Mouse (Mus musculus): ENCODE data around the gene Nr1h3.
"Not testable (repeated sequence)": the region's sequence is repeated elsewhere in the genome, so short reads cannot be mapped to it uniquely, and the experiment has no call there.

Nr1h3 gene

GRCm38 (mm10) chr2:91202222-91202971 lies at the start of gene Nr1h3, which contains the start of gene Acp2:
Gene Nr1h3, minus strand, starts transcription at chr2:91202834.
Gene Acp2, plus strand, starts transcription at chr2:91202885.
- DNase-seq (ENCODE audit: extremely low read depth, low read depth, low spot score), result peak; percentile 59

- DNase-seq (ENCODE audit: extremely low read depth, low read depth, low spot score), result no peak
Observed at GRCm38 (mm10) chr2:91252001-91252400, 49.4 kb upstream of the Nr1h3 start.

GRCm38 (mm10) chr2:91248366-91248765 lies 45.7 kb upstream of the Nr1h3 start:
- no peak for DNase-seq (ENCODE audit: extremely low read depth, low read depth, low spot score)

- DNase-seq (ENCODE audit: extremely low read depth, low read depth, low spot score), result no peak
Observed at GRCm38 (mm10) chr2:91244557-91245228, 42.1 kb upstream of the Nr1h3 start.

- no peak for DNase-seq (ENCODE audit: extremely low read depth, low read depth, low spot score)
Observed at GRCm38 (mm10) chr2:91243416-91243815, 40.8 kb upstream of the Nr1h3 start.

- no peak for DNase-seq (ENCODE audit: extremely low read depth, low read depth, low spot score)
Observed at GRCm38 (mm10) chr2:91242547-91242946, 39.9 kb upstream of the Nr1h3 start.

GRCm38 (mm10) chr2:91237511-91238080 lies 35.0 kb upstream of the Nr1h3 start:
- DNase-seq (ENCODE audit: extremely low read depth, low read depth, low spot score), result not testable (repeated sequence)

GRCm38 (mm10) chr2:91236601-91237510 lies 34.2 kb upstream of the Nr1h3 start, which contains the start of gene Ddb2:
Gene Ddb2, minus strand, starts transcription at chr2:91236982.
- peak; percentile 68 for DNase-seq (ENCODE audit: extremely low read depth, low read depth, low spot score)

GRCm38 (mm10) chr2:91229735-91230134 lies 27.1 kb upstream of the Nr1h3 start:
- DNase-seq (ENCODE audit: extremely low read depth, low read depth, low spot score), result no peak

- no peak for DNase-seq (ENCODE audit: extremely low read depth, low read depth, low spot score)
Observed at GRCm38 (mm10) chr2:91223614-91224013, 21.0 kb upstream of the Nr1h3 start.

- no peak for DNase-seq (ENCODE audit: extremely low read depth, low read depth, low spot score)
Observed at GRCm38 (mm10) chr2:91220501-91220900, 17.9 kb upstream of the Nr1h3 start.

GRCm38 (mm10) chr2:91217032-91217431 lies 14.4 kb upstream of the Nr1h3 start:
- DNase-seq (ENCODE audit: extremely low read depth, low read depth, low spot score), result no peak

GRCm38 (mm10) chr2:91213311-91213710 lies 10.7 kb upstream of the Nr1h3 start:
- DNase-seq (ENCODE audit: extremely low read depth, low read depth, low spot score), result no peak

- no peak for DNase-seq (ENCODE audit: extremely low read depth, low read depth, low spot score)
Observed at GRCm38 (mm10) chr2:91206254-91206775, 3.7 kb upstream of the Nr1h3 start.

- DNase-seq (ENCODE audit: extremely low read depth, low read depth, low spot score), result no peak
Observed at GRCm38 (mm10) chr2:91202972-91203656, 480 bp upstream of the Nr1h3 start.

- no peak for DNase-seq (ENCODE audit: extremely low read depth, low read depth, low spot score)
Observed at GRCm38 (mm10) chr2:91198888-91199287, 3.7 kb downstream of the Nr1h3 start.

GRCm38 (mm10) chr2:91196577-91197001 lies 6.0 kb downstream of the Nr1h3 start:
- DNase-seq (ENCODE audit: extremely low read depth, low read depth, low spot score), result no peak

GRCm38 (mm10) chr2:91194624-91195332 lies 7.9 kb downstream of the Nr1h3 start:
- DNase-seq (ENCODE audit: extremely low read depth, low read depth, low spot score), result peak; percentile 39

GRCm38 (mm10) chr2:91190501-91190900 lies 12.1 kb downstream of the Nr1h3 start:
- no peak for DNase-seq (ENCODE audit: extremely low read depth, low read depth, low spot score)

Data from fat pad, adult 2 months (tissue).